Mouse (Mus musculus): Measurements from ENCODE around the gene Apeh. TPM values are rescaled to one million over a fixed set of nuclear protein-coding genes. Genes with fewer than 3 reads are reported as not detected.

The Apeh gene
- polyA plus RNA-seq, 1 experiment: 69.6 TPM

DNA sequence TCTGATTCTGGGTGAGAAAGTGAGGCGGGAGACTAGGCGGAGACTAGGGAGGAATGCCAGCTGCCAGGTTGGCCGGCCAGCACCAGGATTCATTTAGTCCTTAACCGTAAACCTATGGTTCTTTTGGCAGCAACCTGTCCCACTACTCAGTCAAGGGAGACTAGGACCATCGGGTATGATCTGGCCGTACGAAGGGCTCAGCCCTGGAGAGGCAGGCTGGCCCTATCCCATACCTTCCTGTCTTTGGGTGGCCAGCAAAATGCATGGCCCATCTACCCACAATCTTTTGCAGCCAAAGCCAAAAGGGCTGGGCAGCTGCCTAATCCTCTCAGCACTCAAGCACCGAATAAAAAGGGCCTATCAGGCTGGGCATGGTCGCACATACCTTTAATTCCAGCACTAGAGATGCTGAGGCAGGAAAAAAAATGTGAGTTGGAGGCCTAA, 21.9 kb downstream of the Apeh start:
- H3K4me3 ChIP-seq (replicated peaks; ENCODE audit: insufficient read depth, low read depth, low read length): peak overlapping the region; percentile 11
- peaks cover 43% of the 10 kb centered on the region for H3K4me1 ChIP-seq (ENCODE audit: control insufficient read depth, insufficient read depth, low read length)
- TF ChIP-seq CTCF (IDR thresholded peaks at IDR 0.05; ENCODE audit: borderline replicate concordance, insufficient read depth, low read depth, low read length) (no peak), POLR2A (IDR thresholded peaks at IDR 0.05; ENCODE audit: borderline replicate concordance, insufficient read depth, low read length) (0 out of 2 replicates have a peak, but pooled peaks have one; percentile 26)
- peak; percentile 71 to 77 for DNase-seq
- no peaks in the 10 kb centered on the region for H3K27me3 ChIP-seq (ENCODE audit: control insufficient read depth, insufficient read depth, low read length)
- H3K27ac ChIP-seq (ENCODE audit: insufficient read depth, low read length): peak overlapping the region; percentile 100
- 16% methylated on average over 9 of the region's 9 CpGs for WGBS

DNA sequence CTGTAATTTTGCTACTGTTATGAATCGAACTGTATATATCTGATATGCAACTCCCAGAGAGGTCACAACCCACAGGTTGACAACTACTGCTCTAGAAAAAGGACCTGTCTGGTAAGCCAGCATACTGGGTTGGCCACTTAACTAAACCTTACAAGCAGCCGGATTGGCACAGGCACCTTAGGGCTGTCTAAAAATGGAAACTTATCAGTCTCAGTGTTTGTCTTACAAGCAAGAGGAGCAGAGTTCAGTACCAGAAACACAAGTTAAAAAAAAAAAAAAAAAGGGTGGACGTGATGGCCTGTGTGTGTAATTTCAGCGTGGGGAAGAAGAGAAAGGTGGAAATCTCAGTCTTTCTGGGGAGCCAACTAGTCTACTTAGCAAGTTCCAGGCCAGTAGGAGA, 22.6 kb downstream of the Apeh start:
- peaks cover 44% of the 10 kb centered on the region for H3K4me1 ChIP-seq (ENCODE audit: control insufficient read depth, insufficient read depth, low read length)
- no peak overlapping the region for H3K4me3 ChIP-seq (replicated peaks; ENCODE audit: insufficient read depth, low read depth, low read length)
- H3K27me3 ChIP-seq (ENCODE audit: control insufficient read depth, insufficient read depth, low read length): no peaks in the 10 kb centered on the region
- no peak for DNase-seq
- H3K27ac ChIP-seq (ENCODE audit: insufficient read depth, low read length): peak overlapping the region; percentile 100
- TF ChIP-seq POLR2A (IDR thresholded peaks at IDR 0.05; ENCODE audit: borderline replicate concordance, insufficient read depth, low read length): no peak
- TF ChIP-seq CTCF (IDR thresholded peaks at IDR 0.05; ENCODE audit: borderline replicate concordance, insufficient read depth, low read depth, low read length): no peak
- 50% methylated on average over 4 of the region's 4 CpGs for WGBS

DNA sequence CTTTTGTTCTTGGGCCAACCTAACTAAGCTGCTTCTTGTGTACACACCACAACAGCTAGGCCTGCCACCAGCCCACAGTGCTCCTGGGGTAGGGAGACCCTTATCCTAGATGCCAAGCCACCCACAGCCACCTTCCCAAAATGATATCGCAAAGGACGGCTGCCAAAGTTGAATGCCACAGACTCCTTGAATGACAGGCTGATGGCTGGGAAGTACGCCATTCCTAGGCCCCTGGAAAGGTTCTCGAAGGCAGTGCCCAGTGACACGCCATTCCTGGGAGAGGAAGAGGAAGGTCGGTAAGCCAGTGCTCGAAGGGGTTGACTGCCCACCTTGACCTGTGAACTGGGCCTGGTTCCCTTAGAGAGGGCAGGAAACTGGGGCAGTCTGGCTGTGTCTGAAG, 24.9 kb downstream of the Apeh start:
- 41% methylated on average over 7 of the region's 7 CpGs for WGBS

DNA sequence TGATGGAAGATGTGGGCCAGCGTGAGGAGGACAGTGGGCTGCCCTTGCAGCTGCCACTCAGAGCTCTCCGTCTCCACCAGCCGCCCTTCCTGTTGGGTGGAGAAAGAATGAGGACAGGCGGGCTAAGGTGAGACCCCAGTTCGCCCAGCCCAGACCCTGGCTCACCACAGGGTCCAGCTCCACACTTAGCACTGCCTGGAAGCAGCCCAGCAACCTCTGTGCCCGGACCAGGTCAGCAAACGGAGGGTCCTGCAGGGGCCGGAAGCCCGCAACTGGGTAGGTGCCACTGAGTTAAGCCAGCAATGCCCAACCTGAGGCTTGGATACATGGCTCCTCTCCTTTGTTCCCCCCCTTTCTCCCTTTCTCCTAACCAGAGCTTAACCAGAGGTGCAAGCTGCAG, 25.4 kb downstream of the Apeh start:
- DNase-seq: no peak
- Histone ChIP-seq H3K4me1 (ENCODE audit: control insufficient read depth, insufficient read depth, low read length) (peaks cover 69% of the 10 kb centered on the region), H3K27me3 (ENCODE audit: control insufficient read depth, insufficient read depth, low read length) (no peaks in the 10 kb centered on the region), H3K27ac (ENCODE audit: insufficient read depth, low read length) (no peak overlapping the region), H3K4me3 (replicated peaks; ENCODE audit: insufficient read depth, low read depth, low read length) (no peak overlapping the region)
- WGBS: 88% methylated on average over 9 of the region's 9 CpGs
- TF ChIP-seq POLR2A (IDR thresholded peaks at IDR 0.05; ENCODE audit: borderline replicate concordance, insufficient read depth, low read length): no peak
- no peak for TF ChIP-seq CTCF (IDR thresholded peaks at IDR 0.05; ENCODE audit: borderline replicate concordance, insufficient read depth, low read depth, low read length)

More for the DNA sequence above, 24.9 kb downstream of the Apeh start:
- H3K27ac ChIP-seq (ENCODE audit: insufficient read depth, low read length): peak overlapping the region; percentile 51
- TF ChIP-seq CTCF (IDR thresholded peaks at IDR 0.05; ENCODE audit: borderline replicate concordance, insufficient read depth, low read depth, low read length) (no peak), POLR2A (IDR thresholded peaks at IDR 0.05; ENCODE audit: borderline replicate concordance, insufficient read depth, low read length) (no peak)
- no peaks in the 10 kb centered on the region for H3K27me3 ChIP-seq (ENCODE audit: control insufficient read depth, insufficient read depth, low read length)
- no peak overlapping the region for H3K4me3 ChIP-seq (replicated peaks; ENCODE audit: insufficient read depth, low read depth, low read length)
- H3K4me1 ChIP-seq (ENCODE audit: control insufficient read depth, insufficient read depth, low read length): peaks cover 65% of the 10 kb centered on the region
- no peak for DNase-seq

DNA sequence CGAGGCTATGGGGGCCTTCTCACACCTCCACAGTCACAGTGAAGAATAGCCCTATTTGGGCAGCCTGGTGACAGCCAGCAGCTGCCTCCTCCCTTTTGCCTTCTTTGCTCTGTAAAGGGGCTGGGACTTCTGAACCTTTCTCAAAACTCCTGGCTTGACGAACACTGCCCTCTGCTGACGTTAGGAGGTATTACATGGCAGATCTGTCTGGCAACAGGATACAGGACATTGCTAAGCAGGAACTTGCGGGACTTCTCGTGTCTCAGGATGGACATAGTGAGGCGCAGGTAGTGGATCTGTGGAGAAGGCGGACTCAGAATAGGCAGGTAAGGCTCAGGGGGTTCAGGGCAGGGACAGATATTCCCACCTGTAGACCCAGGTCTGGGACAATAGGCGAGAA, 26.5 kb downstream of the Apeh start:
- DNase-seq: peak; percentile 87 to 93
- TF ChIP-seq POLR2A (IDR thresholded peaks at IDR 0.05; ENCODE audit: borderline replicate concordance, insufficient read depth, low read length) (no peak), CTCF (IDR thresholded peaks at IDR 0.05; ENCODE audit: borderline replicate concordance, insufficient read depth, low read depth, low read length) (peak; percentile 91)
- H3K4me3 ChIP-seq (replicated peaks; ENCODE audit: insufficient read depth, low read depth, low read length): no peak overlapping the region
- H3K4me1 ChIP-seq (ENCODE audit: control insufficient read depth, insufficient read depth, low read length): peaks cover 67% of the 10 kb centered on the region
- no peak overlapping the region; the same call in 1 of the 2 replicates for H3K27ac ChIP-seq (ENCODE audit: insufficient read depth, low read length)
- no peaks in the 10 kb centered on the region for H3K27me3 ChIP-seq (ENCODE audit: control insufficient read depth, insufficient read depth, low read length)
- 15% methylated on average over 8 of the region's 8 CpGs for WGBS

DNA sequence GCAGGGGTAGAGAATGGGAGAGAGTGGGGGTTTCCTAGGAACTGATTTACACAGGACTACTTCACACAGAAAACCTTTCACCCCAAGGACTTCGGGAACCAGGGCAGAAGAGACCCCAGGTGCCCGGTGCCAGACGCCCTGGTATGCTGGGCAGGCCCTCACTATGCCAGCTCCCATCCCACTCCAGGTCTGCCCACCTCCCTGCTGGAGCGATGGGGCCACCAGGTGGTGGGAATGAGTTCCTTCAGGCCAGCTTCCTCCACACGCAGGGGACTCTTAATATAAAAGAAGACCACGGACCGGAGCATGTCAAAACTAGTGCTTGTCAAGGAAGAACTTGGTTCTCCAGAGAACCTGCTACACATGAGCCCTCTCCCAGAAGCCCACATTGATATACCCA, 27.2 kb downstream of the Apeh start:
- TF ChIP-seq POLR2A (IDR thresholded peaks at IDR 0.05; ENCODE audit: borderline replicate concordance, insufficient read depth, low read length): no peak
- TF ChIP-seq CTCF (IDR thresholded peaks at IDR 0.05; ENCODE audit: borderline replicate concordance, insufficient read depth, low read depth, low read length): no peak

DNA sequence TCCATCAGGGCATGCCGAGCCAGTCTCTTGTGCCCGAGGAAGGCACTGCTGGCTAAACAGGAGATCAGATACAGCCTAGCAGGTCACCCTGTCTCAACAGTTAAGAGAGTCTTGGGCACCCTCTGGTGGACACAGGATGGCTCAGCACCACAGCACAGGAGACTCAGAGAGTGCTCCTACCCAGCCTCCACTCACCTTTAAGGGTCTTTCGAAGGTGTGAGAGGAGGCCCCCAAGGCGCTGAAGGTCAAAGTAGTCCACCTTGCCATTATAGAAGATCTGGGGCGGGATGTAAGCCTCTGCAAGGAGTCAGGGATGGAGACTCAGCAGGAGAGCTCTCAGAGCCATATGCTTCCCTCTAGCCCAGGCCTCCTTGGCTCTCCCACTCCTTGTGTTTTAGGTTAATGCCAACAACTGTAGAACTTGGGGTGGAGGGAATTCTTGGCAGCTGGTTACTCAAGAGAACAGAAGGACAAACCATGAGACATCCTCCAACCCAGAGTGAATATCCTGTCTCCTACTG, 28.9 kb downstream of the Apeh start:
- DNase-seq: peak; percentile 88
- H3K4me3 ChIP-seq (replicated peaks; ENCODE audit: insufficient read depth, low read depth, low read length): no peak overlapping the region
- no peaks in the 10 kb centered on the region for H3K27me3 ChIP-seq (ENCODE audit: control insufficient read depth, insufficient read depth, low read length)
- TF ChIP-seq CTCF (IDR thresholded peaks at IDR 0.05; ENCODE audit: borderline replicate concordance, insufficient read depth, low read depth, low read length): peak; percentile 82
- no peak for TF ChIP-seq POLR2A (IDR thresholded peaks at IDR 0.05; ENCODE audit: borderline replicate concordance, insufficient read depth, low read length)
- WGBS: 6% methylated on average over 5 of the region's 5 CpGs
- H3K27ac ChIP-seq (ENCODE audit: insufficient read depth, low read length): peak overlapping the region; percentile 97
- H3K4me1 ChIP-seq (ENCODE audit: control insufficient read depth, insufficient read depth, low read length): peaks cover 49% of the 10 kb centered on the region

More for the DNA sequence above, 27.2 kb downstream of the Apeh start:
- DNase-seq: peak in 1 of 2 experiments; percentile 34
- Histone ChIP-seq H3K27me3 (ENCODE audit: control insufficient read depth, insufficient read depth, low read length) (no peaks in the 10 kb centered on the region), H3K4me1 (ENCODE audit: control insufficient read depth, insufficient read depth, low read length) (peaks cover 60% of the 10 kb centered on the region), H3K27ac (ENCODE audit: insufficient read depth, low read length) (peak overlapping the region; percentile 97), H3K4me3 (replicated peaks; ENCODE audit: insufficient read depth, low read depth, low read length) (no peak overlapping the region)
- WGBS: 52% methylated on average over 7 of the region's 7 CpGs

DNA sequence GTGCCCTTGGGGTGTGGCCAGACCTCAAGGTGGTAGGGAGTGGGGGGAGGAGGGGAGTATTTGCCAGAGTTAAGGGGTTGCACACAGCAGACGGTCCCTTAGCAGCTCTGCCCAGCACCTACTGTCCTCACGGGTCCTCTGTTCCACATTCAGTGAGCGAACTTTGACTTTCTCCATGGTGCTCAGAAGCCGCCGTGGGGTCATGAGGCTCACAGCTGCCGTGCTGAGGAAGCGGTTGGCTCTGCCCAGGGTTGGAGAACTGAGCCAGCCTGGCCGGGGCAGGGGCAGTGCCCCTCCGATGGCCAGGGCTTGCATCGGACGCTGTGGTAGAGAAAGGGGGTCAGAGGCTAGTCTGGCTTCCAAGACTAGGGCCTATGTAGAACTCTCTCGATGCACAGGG, 31.0 kb downstream of the Apeh start:
- DNase-seq: no peak
- WGBS: 83% methylated on average over 12 of the region's 12 CpGs
- H3K4me1 ChIP-seq (ENCODE audit: control insufficient read depth, insufficient read depth, low read length): peaks cover 37% of the 10 kb centered on the region
- H3K4me3 ChIP-seq (replicated peaks; ENCODE audit: insufficient read depth, low read depth, low read length): no peak overlapping the region
- TF ChIP-seq POLR2A (IDR thresholded peaks at IDR 0.05; ENCODE audit: borderline replicate concordance, insufficient read depth, low read length) (no peak), CTCF (IDR thresholded peaks at IDR 0.05; ENCODE audit: borderline replicate concordance, insufficient read depth, low read depth, low read length) (no peak)
- no peaks in the 10 kb centered on the region for H3K27me3 ChIP-seq (ENCODE audit: control insufficient read depth, insufficient read depth, low read length)
- no peak overlapping the region for H3K27ac ChIP-seq (ENCODE audit: insufficient read depth, low read length)
